Mouse (Mus musculus) embryonic stem cell, embryonic (primary cell): ENCODE measurements around the gene Cog7.

Experiments used
- CTCF ChIA-PET, 4 experiments: fragments of 300-600 bp in 2 of 4; fragments of 350-600 bp in 2 of 4; sonication (Branson Sonifier 250); formaldehyde crosslinking; loops; one replicate each; lab custom pipeline; 2022; ENCODE audit warnings: inconsistent platforms in 2 of 4; lab: Charles Lee
- POLR2A ChIA-PET, 4 experiments: fragments of 300-600 bp in 2 of 4; fragments of 350-600 bp in 2 of 4; sonication (Branson Sonifier 250); formaldehyde crosslinking; loops; one replicate each; lab custom pipeline; 2022; ENCODE audit warnings: antibody characterized with exemption in 4 of 4, inconsistent platforms in 1 of 4; lab: Charles Lee

The Cog7 gene

DNA sequence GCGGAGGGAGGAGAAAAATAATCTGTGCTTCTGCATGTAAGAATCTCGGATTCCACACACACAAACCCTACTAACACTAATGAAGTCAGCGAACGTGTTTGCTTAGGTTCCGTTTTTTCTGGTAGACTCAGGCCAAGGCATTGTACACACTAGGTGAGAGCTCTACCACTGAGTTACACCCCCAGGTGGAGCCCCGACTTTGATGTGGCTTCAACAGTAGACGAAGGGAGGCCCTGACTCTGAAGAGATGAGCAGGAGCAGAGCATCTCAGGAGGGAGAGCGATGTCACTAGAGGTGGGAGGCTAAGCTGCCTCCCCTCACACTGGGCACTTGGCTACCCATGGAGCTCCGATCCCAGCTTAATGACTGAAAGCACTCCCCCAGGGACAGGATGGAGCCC is 12.7 kb downstream of the Cog7 start:
- ChIA-PET CTCF (interaction anchor here in 3 of 4 experiments (0.5 to 1.9 kb wide), 4 partner anchors 49 to 235 kb away, joined by 3 to 6 read pairs (median 4); partner anchors contain the start of gene Scnn1g (in 1 of the 3)), POLR2A (no interaction called here)

DNA sequence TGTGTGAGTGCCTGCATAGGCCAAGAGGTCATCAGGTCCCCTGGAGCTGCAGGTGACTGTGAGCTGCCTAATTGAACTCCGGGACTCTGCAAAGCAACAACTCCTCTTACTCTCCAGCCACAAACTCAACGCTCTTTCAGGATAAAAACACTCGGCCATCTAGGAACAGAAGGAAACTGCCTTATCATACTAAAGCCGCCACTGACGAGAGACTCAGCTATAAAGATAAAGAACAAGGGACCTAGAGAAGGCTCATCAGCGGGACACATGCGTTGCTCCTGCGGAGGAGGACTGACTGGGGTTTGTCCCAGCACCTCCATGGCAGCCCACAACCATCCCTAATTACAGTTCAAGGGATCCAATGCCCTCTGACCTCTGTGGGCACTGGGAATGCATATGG is 13.3 kb downstream of the Cog7 start:
- ChIA-PET CTCF (interaction anchor here in 1 of 4 experiments (0.7 kb wide), 1 partner anchor 233 kb away, joined by 3 read pairs; no protein-coding TSS in a partner anchor), POLR2A (no interaction called here)

DNA sequence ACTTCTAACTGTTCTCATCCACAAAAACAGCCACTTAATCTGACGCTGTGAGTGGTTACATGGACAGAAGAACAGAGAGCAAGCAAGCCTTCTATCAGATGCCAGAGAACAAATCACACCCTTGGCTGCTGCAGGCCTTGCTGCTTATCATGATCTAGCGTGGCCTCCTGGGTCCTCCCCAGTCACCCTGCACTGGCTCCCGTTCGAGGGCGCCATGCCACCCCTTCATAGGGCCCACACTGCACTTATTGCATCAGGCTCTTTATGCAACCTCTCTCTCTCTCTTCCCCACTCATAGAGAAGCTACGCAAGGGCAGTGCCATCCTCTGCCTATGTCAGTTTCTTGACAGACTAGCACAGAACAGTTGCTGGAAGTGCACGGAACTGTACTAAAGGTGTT is 15.3 kb downstream of the Cog7 start:
- ChIA-PET CTCF (no interaction called here), POLR2A (no interaction called here)

DNA sequence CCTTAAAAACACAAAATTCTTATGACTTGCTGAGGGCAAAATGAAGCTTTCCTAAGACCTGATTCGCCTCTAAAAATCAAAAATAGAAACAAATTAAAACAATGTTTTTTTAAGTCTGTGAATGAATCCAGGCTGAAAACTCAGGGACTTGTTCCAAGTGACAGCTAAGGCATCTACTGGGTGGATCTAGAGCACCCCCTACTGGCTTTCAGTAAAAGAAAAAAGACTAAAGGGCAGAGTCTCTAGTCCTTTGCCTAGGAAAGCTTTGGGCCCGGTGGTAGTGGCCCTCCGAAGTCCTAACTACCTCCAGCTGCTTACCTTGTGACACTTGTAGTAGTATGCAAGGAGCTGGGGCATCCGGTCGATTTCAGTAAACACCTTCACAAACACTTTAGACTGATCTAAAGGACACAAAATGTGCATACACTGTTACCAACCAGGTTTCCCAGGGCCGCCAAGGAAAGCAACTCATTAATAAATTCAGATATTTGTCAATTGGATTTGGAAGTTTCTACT is 17.6 kb downstream of the Cog7 start:
- CTCF ChIA-PET = interaction anchor here (0.6 to 5.1 kb wide), 49 partner anchors 9 to 486 kb away, joined by 3 to 95 read pairs (median 4); partner anchors contain the start of genes Scnn1g (in 4 of the 4), Cog7 (in 2 of the 4), Ears2 (in 1 of the 4) and Gga2 (in 1 of the 4)
- POLR2A ChIA-PET = interaction anchor here in 2 of 4 experiments (0.7 to 1.6 kb wide), 15 partner anchors 9 to 257 kb away, joined by 3 to 9 read pairs (median 3); partner anchors contain the start of genes Gga2 (in 2 of the 2), Scnn1g (in 2 of the 2), Ears2 (in 1 of the 2) and Ubfd1 (in 1 of the 2)

- ChIA-PET CTCF (interaction anchor here (0.6 to 5.1 kb wide), 13 partner anchors 13 to 861 kb away, joined by 3 to 95 read pairs (median 8); partner anchors contain the start of gene Scnn1g (in 4 of the 4)), POLR2A (interaction anchor here (0.5 to 3.0 kb wide), 15 partner anchors 9 to 229 kb away, joined by 3 to 18 read pairs (median 3); partner anchors contain the start of genes Cog7 (in 2 of the 4), Scnn1g (in 2 of the 4) and Gga2 (in 1 of the 4))
Measured at GRCm38 (mm10) chr7:121962571-121962959, 18.9 kb downstream of the Cog7 start.

DNA sequence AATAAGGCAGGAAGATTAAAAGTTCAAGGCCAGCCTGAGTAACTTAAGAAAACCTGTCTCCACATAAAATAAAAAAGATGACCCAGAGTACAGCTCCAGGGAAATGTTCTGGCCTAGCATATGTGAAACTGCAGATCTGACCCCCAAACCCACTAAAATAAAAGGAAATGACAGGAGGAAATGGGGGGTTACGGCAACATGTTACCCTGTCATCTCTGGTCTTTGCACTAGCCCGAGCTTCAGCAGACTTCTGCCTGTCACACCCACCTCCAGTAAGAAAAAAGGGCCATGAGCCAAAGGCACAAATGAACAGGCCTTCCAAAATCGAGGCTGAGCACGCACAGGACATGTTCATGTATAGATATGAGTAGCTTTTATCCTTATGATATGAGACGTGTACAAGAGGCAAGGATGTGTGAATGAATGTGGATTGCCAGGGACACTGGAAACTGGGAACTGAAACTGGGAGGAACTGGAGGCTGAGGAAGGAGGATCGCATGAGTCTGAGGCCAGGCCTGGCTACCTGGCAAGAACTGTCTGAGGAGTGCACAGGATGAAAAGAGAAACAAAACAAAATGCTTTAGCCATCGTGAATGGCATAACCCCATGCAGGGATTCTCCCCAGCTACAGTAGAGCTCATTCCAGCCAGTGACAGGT is 19.5 kb downstream of the Cog7 start:
- CTCF ChIA-PET = interaction anchor here (0.6 to 5.1 kb wide), 11 partner anchors 13 to 1635 kb away, joined by 3 to 95 read pairs (median 13); partner anchors contain the start of gene Scnn1g (in 4 of the 4)
- POLR2A ChIA-PET = interaction anchor here (0.5 to 3.0 kb wide), 16 partner anchors 9 to 228 kb away, joined by 3 to 18 read pairs (median 4); partner anchors contain the start of genes Scnn1g (in 2 of the 4), Cog7 (in 1 of the 4) and Gga2 (in 1 of the 4)

- POLR2A ChIA-PET = interaction anchor here in 1 of 4 experiments (1.7 kb wide), 1 partner anchor 9 kb away, joined by 8 read pairs; no protein-coding TSS in a partner anchor
Measured at GRCm38 (mm10) chr7:121955802-121956201, 25.7 kb downstream of the Cog7 start.

DNA sequence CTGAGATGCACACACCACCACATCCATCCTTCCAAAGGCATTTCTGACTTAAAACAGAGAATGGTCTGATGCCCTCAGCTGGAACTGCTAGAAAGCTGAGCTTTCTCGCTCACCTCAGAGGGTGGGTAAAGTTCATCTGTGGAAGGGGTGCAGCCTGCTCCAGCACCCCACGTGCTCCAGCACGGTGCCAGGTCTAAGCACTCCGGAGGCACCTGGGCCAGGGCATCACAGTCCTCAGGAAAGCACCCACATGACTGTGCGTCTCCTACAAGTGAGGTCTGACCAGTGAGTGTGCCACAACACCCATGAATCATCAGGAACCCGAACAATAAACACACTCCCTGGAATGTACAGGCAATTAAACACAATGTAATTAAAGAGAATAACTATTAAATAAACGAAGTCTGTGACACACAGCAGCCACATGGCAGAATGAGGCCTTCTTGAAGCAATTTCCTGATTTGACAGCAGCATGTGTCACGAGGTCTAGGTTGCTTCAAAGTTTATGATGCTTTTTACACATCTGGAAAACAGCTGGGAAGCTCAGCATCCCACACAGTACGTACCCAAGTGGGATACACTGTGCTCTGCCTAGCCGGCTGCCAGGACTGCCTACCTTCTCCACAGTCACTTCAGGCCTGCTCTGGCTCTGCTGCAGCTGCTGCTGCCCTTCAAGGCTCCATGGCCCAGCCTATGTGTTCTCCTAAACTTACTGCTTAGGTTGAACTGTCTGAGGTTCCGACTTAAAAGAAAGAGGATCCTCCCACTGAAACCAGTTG is 26.4 kb downstream of the Cog7 start:
- CTCF ChIA-PET = interaction anchor here in 2 of 4 experiments (0.9 to 1.7 kb wide), 5 partner anchors 9 to 221 kb away, joined by 3 to 5 read pairs (median 4); partner anchors contain the start of gene Scnn1g (in 2 of the 2)
- POLR2A ChIA-PET = interaction anchor here in 1 of 4 experiments (1.4 kb wide), 1 partner anchor 9 kb away, joined by 4 read pairs; no protein-coding TSS in a partner anchor

More at GRCm38 (mm10) chr7:121955802-121956201, 25.7 kb downstream of the Cog7 start:
- CTCF ChIA-PET = interaction anchor here in 2 of 4 experiments (1.1 to 1.7 kb wide), 4 partner anchors 8 to 222 kb away, joined by 3 to 5 read pairs (median 5); partner anchors contain the start of gene Scnn1g (in 2 of the 2)

GRCm38 (mm10) chr7:121947513-121947912 is 34.0 kb downstream of the Cog7 start:
- CTCF ChIA-PET = interaction anchor here (0.6 to 2.5 kb wide), 8 partner anchors 11 to 214 kb away, joined by 3 to 14 read pairs (median 4); partner anchors contain the start of gene Scnn1g (in 3 of the 4)

GRCm38 (mm10) chr7:121946196-121946595 is 35.3 kb downstream of the Cog7 start:
- ChIA-PET CTCF (interaction anchor here in 3 of 4 experiments (0.6 to 2.6 kb wide), 7 partner anchors 17 to 212 kb away, joined by 3 to 13 read pairs (median 4); partner anchors contain the start of gene Scnn1g (in 2 of the 3)), POLR2A (interaction anchor here in 3 of 4 experiments (0.6 to 2.4 kb wide), 5 partner anchors 8 to 85 kb away, joined by 3 to 8 read pairs (median 4); partner anchors contain the start of gene Gga2 (in 1 of the 3))

More at GRCm38 (mm10) chr7:121947513-121947912, 34.0 kb downstream of the Cog7 start:
- POLR2A ChIA-PET = interaction anchor here in 3 of 4 experiments (0.6 to 2.4 kb wide), 11 partner anchors 9 to 281 kb away, joined by 3 to 8 read pairs (median 3); no protein-coding TSS in a partner anchor

GRCm38 (mm10) chr7:121942371-121942770 is 39.1 kb downstream of the Cog7 start:
- POLR2A ChIA-PET = interaction anchor here in 1 of 4 experiments (2.0 kb wide), 1 partner anchor 78 kb away, joined by 4 read pairs; no protein-coding TSS in a partner anchor

GRCm38 (mm10) chr7:121941640-121942039 is 39.9 kb downstream of the Cog7 start:
- ChIA-PET POLR2A (interaction anchor here in 2 of 4 experiments (1.0 to 2.0 kb wide), 3 partner anchors 20 to 127 kb away, joined by 3 to 4 read pairs (median 4); no protein-coding TSS in a partner anchor), CTCF (interaction anchor here in 2 of 4 experiments (1.9 to 2.8 kb wide), 3 partner anchors 22 to 207 kb away, joined by 7 to 24 read pairs (median 10); partner anchors contain the start of gene Scnn1g (in 2 of the 2))

More at GRCm38 (mm10) chr7:121942371-121942770, 39.1 kb downstream of the Cog7 start:
- CTCF ChIA-PET = interaction anchor here (0.6 to 2.8 kb wide), 9 partner anchors 21 to 793 kb away, joined by 3 to 24 read pairs (median 3); partner anchors contain the start of genes Scnn1g (in 2 of the 4) and Scnn1b (in 1 of the 4)

DNA sequence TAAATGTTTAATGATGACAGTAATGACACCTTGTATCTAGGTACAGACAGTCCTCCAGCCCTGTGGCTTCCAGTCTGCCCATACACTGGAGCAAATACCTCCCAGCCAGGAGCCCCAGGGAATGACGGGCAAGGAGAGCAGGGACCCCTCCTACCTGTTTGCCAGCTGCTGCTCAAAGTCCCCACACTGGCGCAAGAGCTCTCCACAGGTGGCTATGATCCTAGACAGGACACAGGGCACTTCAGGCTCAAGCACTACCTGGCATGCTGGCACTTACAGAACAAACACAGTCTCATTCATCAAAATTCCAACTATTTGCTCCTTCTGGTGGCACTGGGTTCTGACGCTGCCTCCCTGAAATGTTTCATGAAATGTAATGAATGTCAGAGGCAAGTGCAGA is 40.5 kb downstream of the Cog7 start:
- ChIA-PET POLR2A (interaction anchor here in 2 of 4 experiments (1.0 to 2.0 kb wide), 3 partner anchors 21 to 127 kb away, joined by 3 to 4 read pairs (median 4); no protein-coding TSS in a partner anchor), CTCF (interaction anchor here in 2 of 4 experiments (0.6 to 2.8 kb wide), 3 partner anchors 42 to 206 kb away, joined by 3 to 24 read pairs (median 5); partner anchors contain the start of gene Scnn1g (in 1 of the 2))

- POLR2A ChIA-PET = interaction anchor here in 1 of 4 experiments (1.2 kb wide), 1 partner anchor 78 kb away, joined by 3 read pairs; no protein-coding TSS in a partner anchor
Measured at GRCm38 (mm10) chr7:121939729-121940128, 41.8 kb downstream of the Cog7 start.

DNA sequence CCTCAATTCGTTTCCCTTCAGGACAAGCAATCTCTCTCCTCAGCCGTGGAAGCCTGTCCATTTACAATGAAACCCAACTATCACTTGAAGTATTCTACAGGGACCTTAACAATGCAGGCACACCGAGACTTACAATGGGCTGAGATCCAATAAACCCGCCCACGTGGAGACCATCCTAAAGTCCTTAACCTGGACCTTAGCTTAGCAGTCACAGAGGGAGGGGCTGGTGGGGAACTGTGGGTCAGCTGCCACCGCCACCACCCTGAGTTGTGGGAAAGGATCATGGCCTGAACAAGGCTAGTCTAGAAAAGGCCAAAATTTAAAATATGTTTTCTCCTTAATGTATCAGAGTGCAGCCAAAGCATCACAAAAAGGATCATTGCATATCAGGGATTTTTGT is 42.3 kb downstream of the Cog7 start:
- CTCF ChIA-PET = interaction anchor here in 2 of 4 experiments (0.6 to 2.2 kb wide), 4 partner anchors 25 to 205 kb away, joined by 3 to 5 read pairs (median 5); partner anchors contain the start of gene Scnn1g (in 1 of the 2)
- POLR2A ChIA-PET = interaction anchor here in 2 of 4 experiments (1.1 to 1.8 kb wide), 3 partner anchors 19 to 79 kb away, joined by 3 to 4 read pairs (median 3); no protein-coding TSS in a partner anchor

More at GRCm38 (mm10) chr7:121939729-121940128, 41.8 kb downstream of the Cog7 start:
- CTCF ChIA-PET = interaction anchor here in 3 of 4 experiments (0.5 to 1.1 kb wide), 5 partner anchors 24 to 693 kb away, joined by 3 to 5 read pairs (median 4); partner anchors contain the start of gene Scnn1g (in 1 of the 3)
